Mouse (Mus musculus) right cerebral cortex, postnatal 10 days (tissue): ENCODE measurements at regions not wholly inside any gene's neighbourhood (a gene's known extent, or its start where the extent isn't known, plus 50 kb on each side); places are given as distances from the start of the nearest gene placed in this dataset.
"Not testable (repeated sequence)": the region's sequence is repeated elsewhere in the genome, so short reads cannot be mapped to it uniquely, and the experiment has no call there.

ENCODE experiments used
- DNase-seq, 2 experiments: peaks; one replicate each; pipeline ENCODE4 v3.0.0; 2021; ENCODE audit warnings: low spot score in 2 of 2

GRCm38 (mm10) chrX:19341231-19342007 lies 139.7 kb downstream of the Tex13c3 start:
- DNase-seq: not testable (repeated sequence)

- DNase-seq: no peak
Observed at GRCm38 (mm10) chrX:19313286-19313685, 167.8 kb downstream of the Tex13c3 start.

- no peak for DNase-seq
Observed at GRCm38 (mm10) chrX:19311809-19312559, 169.1 kb downstream of the Tex13c3 start.

GRCm38 (mm10) chrX:19311377-19311776 lies 169.7 kb downstream of the Tex13c3 start:
- DNase-seq: no peak

- DNase-seq: no peak
Observed at GRCm38 (mm10) chrX:19288171-19288570, 192.9 kb downstream of the Tex13c3 start.

- DNase-seq: no peak
Observed at GRCm38 (mm10) chrX:19286431-19286830, 194.7 kb downstream of the Tex13c3 start.

GRCm38 (mm10) chrX:19285773-19286172 lies 195.3 kb downstream of the Tex13c3 start:
- DNase-seq: no peak

GRCm38 (mm10) chrX:19283078-19283477 lies 198.0 kb downstream of the Tex13c3 start:
- DNase-seq: no peak

- DNase-seq: no peak
Observed at GRCm38 (mm10) chrX:19264237-19264636, 216.9 kb downstream of the Tex13c3 start.

- DNase-seq: no peak
Observed at GRCm38 (mm10) chrX:19246777-19247619, 234.1 kb downstream of the Tex13c3 start.

GRCm38 (mm10) chrX:19237738-19238261 lies 243.3 kb downstream of the Tex13c3 start:
- peak; percentile 56 to 63 for DNase-seq

GRCm38 (mm10) chrX:19237048-19237737 lies 243.9 kb downstream of the Tex13c3 start:
- peak; percentile 26 to 41 for DNase-seq

- no peak for DNase-seq
Observed at GRCm38 (mm10) chrX:19235449-19235848, 245.7 kb downstream of the Tex13c3 start.

GRCm38 (mm10) chrX:19231823-19232222 lies 249.3 kb downstream of the Tex13c3 start:
- no peak for DNase-seq

GRCm38 (mm10) chrX:19223336-19223735 lies 257.8 kb downstream of the Tex13c3 start:
- DNase-seq: no peak

- DNase-seq: no peak
Observed at GRCm38 (mm10) chrX:19220785-19221496, 260.2 kb downstream of the Tex13c3 start.

GRCm38 (mm10) chrX:19219727-19220126 lies 261.4 kb downstream of the Tex13c3 start:
- DNase-seq: no peak

GRCm38 (mm10) chrX:19219301-19219700 lies 261.8 kb downstream of the Tex13c3 start:
- no peak for DNase-seq

- no peak for DNase-seq
Observed at GRCm38 (mm10) chrX:19206420-19206819, 274.7 kb downstream of the Tex13c3 start.

- no peak for DNase-seq
Observed at GRCm38 (mm10) chrX:19202542-19202941, 278.6 kb downstream of the Tex13c3 start.

- DNase-seq: no peak
Observed at GRCm38 (mm10) chrX:19201383-19201782, 279.7 kb downstream of the Tex13c3 start.
